10 mouse cellular contexts compared by ENCODE assay signal in the genomic region with DNA sequence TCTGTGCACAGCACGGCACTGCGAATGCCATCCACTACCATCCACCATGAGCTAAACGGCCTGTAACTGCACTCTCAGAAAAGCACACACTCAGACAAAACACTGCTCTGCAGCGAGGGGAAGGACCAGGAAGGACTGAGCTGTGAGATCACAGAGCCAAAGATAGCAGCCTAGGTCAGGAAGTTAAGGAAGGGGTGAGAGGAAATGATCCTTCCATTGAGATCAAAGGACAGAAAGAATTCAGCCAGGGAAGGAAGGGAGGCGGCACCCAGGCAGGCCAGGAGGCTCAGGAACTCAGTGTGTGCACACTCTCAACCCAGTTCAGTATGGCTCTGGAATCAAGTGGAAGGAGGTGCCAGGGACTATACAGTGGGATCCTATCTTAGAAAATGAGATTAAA. TPM values are rescaled to one million over a fixed set of nuclear protein-coding genes. Genes with fewer than 3 reads are reported as not detected.
A peak's percentile ranks its signal among the peaks of the same experiment; 100 is the strongest.
DNase-seq lines count a peak whose midpoint lies in the region; ATAC-seq lines count a peak whose summit lies in the region.
"Had no signal": no experiment of that assay in that cellular context is flagged by ENCODE, and none has a peak within 500 bp of the region (broad histone marks: within the 10 kb centered on the region; RNA-seq: fewer than 3 reads in every experiment).

No protein-coding gene starts in this region.

- 15% methylated on average over 5 of the region's 5 CpGs for WGBS in heart, embryonic 16.5 days
- 40% methylated on average over 5 of the region's 5 CpGs for WGBS in limb, embryonic 15.5 days
- WGBS in neural tube, embryonic 15.5 days: 33% methylated on average over 5 of the region's 5 CpGs

- H3K36me3 ChIP-seq in heart, embryonic 16.5 days (ENCODE audit: control insufficient read depth, insufficient read depth): peaks cover 7% of the 10 kb centered on the region
- no peaks in the 10 kb centered on the region for H3K36me3 ChIP-seq in limb, embryonic 15.5 days
- peaks cover 5% of the 10 kb centered on the region; the same call in 1 of the 2 replicates for H3K36me3 ChIP-seq in neural tube, embryonic 15.5 days

- no peaks in the 10 kb centered on the region for H3K27me3 ChIP-seq in heart, embryonic 16.5 days (ENCODE audit: control insufficient read depth, insufficient read depth, low read length)
- H3K27me3 ChIP-seq in limb, embryonic 15.5 days: no peaks in the 10 kb centered on the region
- H3K27me3 ChIP-seq in neural tube, embryonic 15.5 days (replicated peaks): no peaks in the 10 kb centered on the region

- DNase-seq in 416B (ENCODE audit: low read depth): peak; percentile 58
- DNase-seq in R1 (ENCODE audit: low read depth, low spot score): peak; percentile 73
- no peak for DNase-seq in urinary bladder, postnatal 25 days (ENCODE audit: low spot score)
- no peak for DNase-seq in cerebellum, adult 11-12 months
- no peak for DNase-seq in c-Kit-positive CD71-positive TER-119-positive erythroid progenitor cells, embryonic 14.5 days (ENCODE audit: low spot score)
- DNase-seq: right cerebral cortex, postnatal 14 days had no signal

- H3K4me1 ChIP-seq in heart, embryonic 16.5 days (ENCODE audit: control insufficient read depth, insufficient read depth, low read length): peaks cover 10% of the 10 kb centered on the region
- peaks cover 3% of the 10 kb centered on the region; the same call in 1 of the 2 replicates for H3K4me1 ChIP-seq in limb, embryonic 15.5 days
- no peaks in the 10 kb centered on the region for H3K4me1 ChIP-seq in neural tube, embryonic 15.5 days

- H3K4me3 ChIP-seq in heart, embryonic 16.5 days (ENCODE audit: low read length): no peak overlapping the region
- no peak overlapping the region for H3K4me3 ChIP-seq in limb, embryonic 15.5 days
- H3K4me3 ChIP-seq in neural tube, embryonic 15.5 days (replicated peaks): no peak overlapping the region

- H3K9ac ChIP-seq in heart, embryonic 16.5 days (ENCODE audit: low read length): peak overlapping the region; percentile 30; the same call in 1 of the 2 replicates
- H3K9ac ChIP-seq in limb, embryonic 15.5 days: no peak overlapping the region
- H3K9ac ChIP-seq in neural tube, embryonic 15.5 days (replicated peaks): no peak overlapping the region

- peak overlapping the region; percentile 26; the same call in 1 of the 2 replicates for H3K4me2 ChIP-seq in heart, embryonic 16.5 days (ENCODE audit: low read depth, low read length)
- no peak overlapping the region for H3K4me2 ChIP-seq in limb, embryonic 15.5 days
- no peak overlapping the region for H3K4me2 ChIP-seq in neural tube, embryonic 15.5 days

- peaks cover 6% of the 10 kb centered on the region for H3K9me3 ChIP-seq in heart, embryonic 16.5 days (replicated peaks; ENCODE audit: control insufficient read depth, low read length)
- H3K9me3 ChIP-seq in limb, embryonic 15.5 days: peaks cover 4% of the 10 kb centered on the region; the same call in 1 of the 2 replicates
- 0 out of 2 replicates have a peak, but pooled peaks cover 2% of the 10 kb centered on the region for H3K9me3 ChIP-seq in neural tube, embryonic 15.5 days (replicated peaks)

- H3K27ac ChIP-seq in heart, embryonic 16.5 days (ENCODE audit: low read length): peak overlapping the region; percentile 80
- H3K27ac ChIP-seq in limb, embryonic 15.5 days: peak overlapping the region; percentile 33; the same call in 1 of the 2 replicates
- no peak overlapping the region; the same call in 1 of the 2 replicates for H3K27ac ChIP-seq in neural tube, embryonic 15.5 days (replicated peaks)

- peak; percentile 86 for ATAC-seq in heart, embryonic 16.5 days (replicated peaks; ENCODE audit: extremely low read depth, insufficient read depth, low FRiP score)
- no peak for ATAC-seq in limb, embryonic 15.5 days (ENCODE audit: insufficient number of reproducible peaks, low FRiP score, low TSS enrichment, low read depth)
- no peak for ATAC-seq in neural tube, embryonic 15.5 days (ENCODE audit: low FRiP score)
- ATAC-seq: activated CD4-positive, CD25-positive, alpha-beta regulatory T cell, adult 4 months had no signal

RNA-seq across cellular contexts. Expression of a gene that starts 14.1 kb away (rescaled TPM):
- polyA plus RNA-seq in heart, embryonic 16.5 days (2015; fragmentation: Nextera tagmentation; extraction: Ambion mirVana): 19.5 and 22.1 TPM in 2 replicates
- 5.9 and 6.5 TPM in 2 replicates for polyA plus RNA-seq in limb, embryonic 15.5 days (2015; fragmentation: Nextera tagmentation; extraction: Ambion mirVana)
- polyA plus RNA-seq in neural tube, embryonic 15.5 days (2015; fragmentation: Nextera tagmentation; extraction: Ambion mirVana): 8.6 and 11.1 TPM in 2 replicates

RNA-seq across cellular contexts. Expression of a gene that starts 37.6 kb away (rescaled TPM):
- 363 and 415 TPM in 2 replicates for polyA plus RNA-seq in heart, embryonic 16.5 days (2015; fragmentation: Nextera tagmentation; extraction: Ambion mirVana)
- polyA plus RNA-seq in limb, embryonic 15.5 days (2015; fragmentation: Nextera tagmentation; extraction: Ambion mirVana): 331 and 359 TPM in 2 replicates
- 346 and 374 TPM in 2 replicates for polyA plus RNA-seq in neural tube, embryonic 15.5 days (2015; fragmentation: Nextera tagmentation; extraction: Ambion mirVana)

Comparison
In these comparisons a context has a peak if more than half of its experiments do, and no peak if none do; other contexts are left out.
1. DNase-seq: peak in 416B (single experiment) and R1 (single experiment); none in urinary bladder, postnatal 25 days (single experiment), cerebellum, adult 11-12 months (single experiment) and c-Kit-positive CD71-positive TER-119-positive erythroid progenitor cells, embryonic 14.5 days (single experiment).